Comparison of ENCODE assay signal across 10 mouse cellular contexts in genomic region chr6:58921623-58922022, GRCm38 (mm10). TPM values are rescaled to one million over a fixed set of nuclear protein-coding genes. Genes with fewer than 3 reads are reported as not detected.
DNase-seq lines count a peak whose midpoint lies in the region; TF ChIP-seq lines count a peak whose summit lies in the region.
"Had no signal": no experiment of that assay in that cellular context is flagged by ENCODE, and none has a peak within 500 bp of the region (broad histone marks: within the 10 kb centered on the region; RNA-seq: fewer than 3 reads in every experiment).

No protein-coding gene starts in this region.

- peak; percentile 66 for DNase-seq in cerebellum, adult 9-10 months
- no peak for DNase-seq in cerebellum, postnatal 4 days (ENCODE audit: low spot score in 2 of 2)
- peak; percentile 47 for DNase-seq in kidney, adult 2 months
- no peak for DNase-seq in kidney, postnatal 14 days
- DNase-seq in urinary bladder, postnatal 14 days (ENCODE audit: low spot score): peak; percentile 12
- DNase-seq in urinary bladder, postnatal 10 days (ENCODE audit: low spot score): no peak
- no peak for DNase-seq in thymus, postnatal 0 days (ENCODE audit: low spot score)
- no peak for DNase-seq in thymus, postnatal 10 days (ENCODE audit: low spot score in 2 of 2)
- DNase-seq: B cell, adult 2 months had no signal

- TF ChIP-seq POLR2A in kidney, adult 2 months (IDR thresholded peaks at IDR 0.05; ENCODE audit: low read depth, low read length): no peak

- H3K27ac ChIP-seq in kidney, adult 2 months (ENCODE audit: insufficient read depth, low read depth, low read length): no peak overlapping the region
- H3K27ac ChIP-seq: stomach, embryonic 15.5 days had no signal

- H3K4me3 ChIP-seq in kidney, adult 2 months (ENCODE audit: insufficient read depth, low read depth, low read length): no peak overlapping the region
- H3K4me3 ChIP-seq: stomach, embryonic 15.5 days had no signal

- H3K36me3 ChIP-seq in kidney, adult 2 months (ENCODE audit: control insufficient read depth, insufficient read depth, low read length): peaks cover 4% of the 10 kb centered on the region
- H3K36me3 ChIP-seq: stomach, embryonic 15.5 days had no signal

- no peaks in the 10 kb centered on the region; the same call in 1 of the 2 replicates for H3K4me1 ChIP-seq in kidney, adult 2 months (ENCODE audit: control insufficient read depth, insufficient read depth, low read length)
- H3K4me1 ChIP-seq: stomach, embryonic 15.5 days had no signal

- 30% methylated on average over 3 of the region's 3 CpGs for WGBS in kidney, adult 2 months

- H3K27me3 ChIP-seq in kidney, adult 2 months (replicated peaks; ENCODE audit: control insufficient read depth, insufficient read depth, low read length): no peaks in the 10 kb centered on the region
- H3K27me3 ChIP-seq: stomach, embryonic 15.5 days had no signal

- TF ChIP-seq CTCF in kidney, adult 2 months (conservative IDR thresholded peaks at IDR 0.05; ENCODE audit: insufficient read depth, insufficient read length, low read depth, low read length): 0 out of 2 replicates have a peak, but pooled peaks have one; percentile 10

RNA-seq across cellular contexts. Expression of gene Nap1l5, which starts 14.7 kb away (rescaled TPM):
- 6.0 and 7.1 TPM in 2 replicates for polyA plus RNA-seq in kidney, adult 2 months (2012; rRNA removed)
- polyA plus RNA-seq in thymus, postnatal 0 days (2015; fragmentation: Nextera tagmentation; extraction: Ambion mirVana): 0.33 TPM in 1 of 2 replicates, not detected in the other

Comparison
In these comparisons a context has a peak if more than half of its experiments do, and no peak if none do; other contexts are left out.
1. DNase-seq: peak in cerebellum, adult 9-10 months (single experiment), kidney, adult 2 months (single experiment) and urinary bladder, postnatal 14 days (single experiment); none in cerebellum, postnatal 4 days (0 of 2), kidney, postnatal 14 days (single experiment), urinary bladder, postnatal 10 days (single experiment), thymus, postnatal 0 days (single experiment) and thymus, postnatal 10 days (0 of 2).